Comparison of ENCODE assay signal across 8 mouse cellular contexts in the genomic region with DNA sequence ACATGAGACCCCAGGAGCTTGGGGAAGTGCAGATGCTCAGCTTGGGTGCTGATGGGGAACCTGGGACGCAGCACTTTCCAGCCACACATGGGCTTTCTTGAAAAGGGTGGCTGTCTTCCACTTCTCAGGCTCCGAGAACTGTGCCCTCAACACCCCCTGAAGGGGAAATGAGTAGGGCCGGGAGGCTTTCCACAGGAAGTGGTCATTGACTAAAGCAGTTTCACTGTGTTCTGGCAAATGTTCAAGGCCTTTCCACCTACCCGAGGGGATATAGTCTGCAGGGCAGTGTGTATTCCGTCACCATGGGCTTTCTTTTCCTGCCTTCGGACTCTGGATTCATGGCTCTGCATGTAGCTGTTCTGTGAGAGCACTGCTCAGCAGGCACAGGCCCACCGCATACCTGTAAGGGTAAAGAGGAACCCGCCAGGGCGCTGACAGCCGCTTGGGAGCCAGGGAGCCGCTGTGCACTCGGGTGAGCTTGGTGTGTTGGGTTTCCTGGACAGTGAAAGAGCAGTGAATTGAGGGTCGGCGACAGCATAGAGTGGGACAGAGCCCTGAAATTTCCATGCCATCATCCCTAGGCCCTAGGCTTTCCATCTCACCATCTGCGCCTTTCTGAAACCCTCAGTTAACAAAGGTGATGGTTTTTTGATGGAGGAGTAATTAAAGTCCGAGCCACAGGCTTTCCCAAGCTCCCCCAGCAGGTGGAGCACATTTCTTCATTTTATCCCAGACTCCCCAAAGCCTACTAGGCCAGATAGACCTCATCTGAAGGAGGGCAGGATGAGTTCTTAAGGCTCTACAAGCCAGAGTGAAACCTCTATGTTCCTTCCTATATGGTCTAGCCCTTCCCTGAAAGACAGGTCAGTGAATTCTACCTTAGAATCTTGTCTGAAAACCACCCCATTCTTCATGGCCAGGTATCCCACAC. TPM values are rescaled to one million over a fixed set of nuclear protein-coding genes. Genes with fewer than 3 reads are reported as not detected.
A peak's percentile ranks its signal among the peaks of the same experiment; 100 is the strongest.
DNase-seq lines count a peak whose midpoint lies in the region; ATAC-seq and TF ChIP-seq lines count a peak whose summit lies in the region.

A gene (plus strand): TSS at position 239 of the 931 bp plus-strand sequence.

- no peaks in the 10 kb centered on the region for H3K36me3 ChIP-seq in hindbrain, embryonic 13.5 days
- H3K36me3 ChIP-seq in liver, adult 2 months (ENCODE audit: control insufficient read depth, insufficient read depth, low read length): no peaks in the 10 kb centered on the region
- H3K36me3 ChIP-seq in neural tube, embryonic 15.5 days: no peaks in the 10 kb centered on the region

- peak; percentile 60 for TF ChIP-seq CTCF in liver, adult 2 months (IDR thresholded peaks at IDR 0.05; ENCODE audit: low read depth, low read length)

- H3K27me3 ChIP-seq in hindbrain, embryonic 13.5 days: peaks cover 45% of the 10 kb centered on the region
- no peaks in the 10 kb centered on the region for H3K27me3 ChIP-seq in liver, adult 2 months (ENCODE audit: control insufficient read depth, insufficient read depth, low read length)
- peaks cover 20% of the 10 kb centered on the region; the same call in 1 of the 2 replicates for H3K27me3 ChIP-seq in neural tube, embryonic 15.5 days (replicated peaks)

- H3K79me2 ChIP-seq in liver, adult 2 months (ENCODE audit: control insufficient read depth, insufficient read depth, low read length): peaks cover 4% of the 10 kb centered on the region; the same call in 1 of the 2 replicates

- H3K4me1 ChIP-seq in hindbrain, embryonic 13.5 days (replicated peaks): peaks cover 17% of the 10 kb centered on the region
- peaks cover 6% of the 10 kb centered on the region for H3K4me1 ChIP-seq in liver, adult 2 months (ENCODE audit: control insufficient read depth, insufficient read depth, low read length)
- H3K4me1 ChIP-seq in neural tube, embryonic 15.5 days: peaks cover 15% of the 10 kb centered on the region

- WGBS in hindbrain, embryonic 13.5 days: 55% methylated on average over 16 of the region's 16 CpGs
- 39% methylated on average over 16 of the region's 16 CpGs for WGBS in liver, adult 2 months
- 55% methylated on average over 16 of the region's 16 CpGs for WGBS in neural tube, embryonic 15.5 days

- H3K27ac ChIP-seq in hindbrain, embryonic 13.5 days: 0 out of 2 replicates have a peak within 1 kb of the TSS, but pooled peaks have one; percentile 19
- peak within 1 kb of the TSS; percentile 68 for H3K27ac ChIP-seq in liver, adult 2 months (replicated peaks; ENCODE audit: insufficient read depth, low read depth, low read length)
- H3K27ac ChIP-seq in neural tube, embryonic 15.5 days (replicated peaks): 0 out of 2 replicates have a peak within 1 kb of the TSS, but pooled peaks have one; percentile 33

- ATAC-seq in frontal cortex, adult (ENCODE audit: low TSS enrichment): peak; percentile 90
- peak; percentile 48 for ATAC-seq in activated CD4-positive, CD25-positive, alpha-beta regulatory T cell, adult 4 months
- no peak for ATAC-seq in hindbrain, embryonic 13.5 days (ENCODE audit: low FRiP score)
- ATAC-seq in neural tube, embryonic 15.5 days (ENCODE audit: low FRiP score): no peak

- H3K4me3 ChIP-seq in hindbrain, embryonic 13.5 days: no peak within 1 kb of the TSS
- peak within 1 kb of the TSS; percentile 41 for H3K4me3 ChIP-seq in liver, adult 2 months (ENCODE audit: insufficient read depth, low read depth, low read length)
- H3K4me3 ChIP-seq in neural tube, embryonic 15.5 days (replicated peaks): no peak within 1 kb of the TSS; the same call in 1 of the 2 replicates

- H3K9me3 ChIP-seq in hindbrain, embryonic 13.5 days: no peaks in the 10 kb centered on the region
- no peaks in the 10 kb centered on the region for H3K9me3 ChIP-seq in neural tube, embryonic 15.5 days (replicated peaks)

- H3K4me2 ChIP-seq in hindbrain, embryonic 13.5 days: 0 out of 2 replicates have a peak within 1 kb of the TSS, but pooled peaks have one; percentile 11
- H3K4me2 ChIP-seq in neural tube, embryonic 15.5 days: no peak within 1 kb of the TSS

- no peak for DNase-seq in frontal cortex, postnatal 25 days (ENCODE audit: low spot score in 2 of 2)
- peak; percentile 2 for DNase-seq in fibroblast of lung, adult 2 months (ENCODE audit: low read depth)
- DNase-seq in liver, adult 2 months (ENCODE audit: extremely low read depth, low read depth, low spot score): no peak
- no peak for DNase-seq in urinary bladder, postnatal 4 days (ENCODE audit: low spot score in 2 of 2)

- TF ChIP-seq POLR2A in liver, adult 2 months (IDR thresholded peaks at IDR 0.05; ENCODE audit: extremely low read depth, insufficient read depth, low read length): no peak

- no peak within 1 kb of the TSS for H3K9ac ChIP-seq in hindbrain, embryonic 13.5 days
- H3K9ac ChIP-seq in liver, adult 2 months (ENCODE audit: low read depth, low read length): peak within 1 kb of the TSS; percentile 49
- H3K9ac ChIP-seq in neural tube, embryonic 15.5 days (replicated peaks): no peak within 1 kb of the TSS; the same call in 1 of the 2 replicates

RNA-seq across cellular contexts. Expression of the gene that starts here (rescaled TPM):
- polyA plus RNA-seq in activated CD4-positive, CD25-positive, alpha-beta regulatory T cell, adult 4 months (2017; shearing (Covaris generic)): 100 to 1,000 TPM; 198 to 220 TPM
- polyA plus RNA-seq in hindbrain, embryonic 13.5 days (2015; fragmentation: Nextera tagmentation; extraction: Ambion mirVana): 1.8 and 1.9 TPM in 2 replicates
- total RNA-seq in liver, adult 2 months (2014; rRNA removed): 1.2 and 3.3 TPM in 2 replicates
- polyA plus RNA-seq in liver, adult 2 months (2012; rRNA removed): 2.8 and 3.3 TPM in 2 replicates
- polyA plus RNA-seq in neural tube, embryonic 15.5 days (2015; fragmentation: Nextera tagmentation; extraction: Ambion mirVana): 1.7 and 4.5 TPM in 2 replicates

Comparison
In these comparisons a context has a peak if more than half of its experiments do, and no peak if none do; other contexts are left out.
1. RNA of the gene that starts here (polyA plus RNA-seq): 198 to 220 TPM in activated CD4-positive, CD25-positive, alpha-beta regulatory T cell, adult 4 months; 2.8 to 3.3 TPM in liver, adult 2 months, 1.8 to 1.9 TPM in hindbrain, embryonic 13.5 days and 1.7 to 4.5 TPM in neural tube, embryonic 15.5 days; every median in the first group is over 10 times any median in the second.
2. ATAC-seq: peak in frontal cortex, adult (single experiment) and activated CD4-positive, CD25-positive, alpha-beta regulatory T cell, adult 4 months (single experiment); none in hindbrain, embryonic 13.5 days (single experiment) and neural tube, embryonic 15.5 days (single experiment).
3. Peak in every context shown above with its lines, with median percentiles within 50 percentile points of each other: H3K27ac ChIP-seq.